ENCODE assay signal across 8 mouse cellular contexts in genomic region chr11:40695103-40695502, GRCm38 (mm10). TPM values are rescaled to one million over a fixed set of nuclear protein-coding genes. Genes with fewer than 3 reads are reported as not detected.
DNase-seq lines count a peak whose midpoint lies in the region; ATAC-seq and TF ChIP-seq lines count a peak whose summit lies in the region.

Gene Mat2b (minus strand): TSS chr11:40695203.

- no peaks in the 10 kb centered on the region for H3K36me3 ChIP-seq in testis, adult 2 months (ENCODE audit: control insufficient read depth, insufficient read depth, low read length)
- H3K36me3 ChIP-seq in limb, embryonic 12.5 days: peaks cover 7% of the 10 kb centered on the region; the same call in 1 of the 2 replicates

- TF ChIP-seq POLR2A in testis, adult 2 months (IDR thresholded peaks at IDR 0.05; ENCODE audit: control insufficient read depth, low read depth, low read length): no peak
- TF ChIP-seq POLR2A in olfactory bulb, adult 2 months (IDR thresholded peaks at IDR 0.05; ENCODE audit: insufficient read depth, low read depth, low read length): no peak

- peak within 1 kb of the TSS; percentile 90 for H3K27ac ChIP-seq in testis, adult 2 months (ENCODE audit: control insufficient read depth, insufficient read depth, low read depth, low read length)
- H3K27ac ChIP-seq in limb, embryonic 12.5 days: peak within 1 kb of the TSS; percentile 98
- H3K27ac ChIP-seq in olfactory bulb, adult 2 months (ENCODE audit: insufficient read depth, low read depth, low read length): peak within 1 kb of the TSS; percentile 94

- H3K4me1 ChIP-seq in testis, adult 2 months (ENCODE audit: control insufficient read depth, insufficient read depth, low read length): peaks cover 15% of the 10 kb centered on the region
- peaks cover 17% of the 10 kb centered on the region for H3K4me1 ChIP-seq in limb, embryonic 12.5 days (replicated peaks)
- H3K4me1 ChIP-seq in olfactory bulb, adult 2 months (ENCODE audit: control insufficient read depth, insufficient read depth, low read length): peaks cover 9% of the 10 kb centered on the region

- peak within 1 kb of the TSS; percentile 85 for H3K4me2 ChIP-seq in limb, embryonic 12.5 days

- no peak for ATAC-seq in erythroblast, adult 5-6 weeks (replicated peaks; ENCODE audit: low FRiP score, poor library complexity, severe bottlenecking)
- no peak for ATAC-seq in limb, embryonic 12.5 days (ENCODE audit: insufficient number of reproducible peaks, insufficient read depth, low FRiP score, low TSS enrichment, low read depth)

- H3K9me3 ChIP-seq in limb, embryonic 12.5 days: no peaks in the 10 kb centered on the region

- intact Hi-C loops in heart, postnatal 14 days (cut with DNase I): no loop called here

- H3K27me3 ChIP-seq in testis, adult 2 months (ENCODE audit: control insufficient read depth, insufficient read depth, low read length): no peaks in the 10 kb centered on the region
- no peaks in the 10 kb centered on the region for H3K27me3 ChIP-seq in limb, embryonic 12.5 days

- no peak for TF ChIP-seq CTCF in testis, adult 2 months (IDR thresholded peaks at IDR 0.05; ENCODE audit: control insufficient read depth, insufficient read depth, insufficient replicate concordance, low read depth, low read length)
- no peak for TF ChIP-seq CTCF in olfactory bulb, adult 2 months (IDR thresholded peaks at IDR 0.05; ENCODE audit: insufficient read depth, low read depth, low read length)

- DNase-seq in testis, postnatal 14 days (ENCODE audit: low spot score): no peak
- DNase-seq in heart, postnatal 14 days: no peak
- DNase-seq in thymus, postnatal 36 days: no peak
- no peak for DNase-seq in frontal cortex, postnatal 14 days (ENCODE audit: low spot score in 2 of 2)

- peak within 1 kb of the TSS; percentile 73 for H3K9ac ChIP-seq in limb, embryonic 12.5 days (replicated peaks)

- WGBS in limb, embryonic 12.5 days: 88% methylated on average over 9 of the region's 9 CpGs
- WGBS in olfactory bulb, adult 2 months: 73% methylated on average over 9 of the region's 9 CpGs

- H3K4me3 ChIP-seq in testis, adult 2 months (ENCODE audit: control insufficient read depth, low read depth, low read length): peak within 1 kb of the TSS; percentile 93
- H3K4me3 ChIP-seq in limb, embryonic 12.5 days (replicated peaks): peak within 1 kb of the TSS; percentile 84
- peak within 1 kb of the TSS; percentile 73 for H3K4me3 ChIP-seq in olfactory bulb, adult 2 months (ENCODE audit: insufficient read depth, low read depth, low read length)

RNA-seq across cellular contexts. Expression of gene Mat2b, which starts in this region (rescaled TPM):
- polyA plus RNA-seq in testis, adult 2 months (2012; rRNA removed): 11.1 and 12.7 TPM in 2 replicates
- total RNA-seq in erythroblast, adult 5-6 weeks (2015; ENCODE audit: low replicate concordance): 36.5 and 46.8 TPM in 2 replicates
- 54.5 and 64.7 TPM in 2 replicates for total RNA-seq in erythroblast, adult 5-6 weeks (2017; ENCODE audit: low replicate concordance)
- total RNA-seq in heart, postnatal 14 days (2021): 100 to 1,000 TPM in 1 of 2 experiments, 10 to 100 TPM in 1; 94.3 to 102 TPM
- 104 and 107 TPM in 2 replicates for polyA plus RNA-seq in limb, embryonic 12.5 days (2016; fragmentation: Nextera tagmentation; extraction: Ambion mirVana)
- polyA plus RNA-seq in olfactory bulb, adult 2 months (2012; ENCODE audit: insufficient read depth, insufficient read length, low replicate concordance, missing spikeins): not detected in 2 replicates

Comparison
In these comparisons a context has a peak if more than half of its experiments do, and no peak if none do; other contexts are left out.
1. RNA of gene Mat2b (polyA plus RNA-seq): 104 to 107 TPM in limb, embryonic 12.5 days and 11.1 to 12.7 TPM in testis, adult 2 months; not detected in olfactory bulb, adult 2 months; every median in the first group is over 10 times any median in the second.
2. Peak in every context shown above with its lines, with median percentiles within 50 percentile points of each other: H3K27ac ChIP-seq and H3K4me3 ChIP-seq.